Mouse (Mus musculus) heart, embryonic 12.5 days (tissue): ENCODE measurements around the gene Rab13. TPM values are rescaled to one million over a fixed set of nuclear protein-coding genes. Genes with fewer than 3 reads are reported as not detected.

ENCODE experiments used
- ATAC-seq: fragments of 200-750 bp; cut with Nextera tagmentation; 2 replicates; pipeline ENCODE4 v1.8.0; 2017; ENCODE audit warnings: moderate TSS enrichment, moderate library complexity; ENCODE audit not compliant: insufficient number of reproducible peaks, low FRiP score
- H3K27ac ChIP-seq: fragments of 300-500 bp; sonication (generic); 2 replicates; pipeline ENCODE4 v1.5.1; 2016; ENCODE audit warnings: mild to moderate bottlenecking, moderate library complexity; ENCODE audit not compliant: poor library complexity, severe bottlenecking
- H3K27me3 ChIP-seq: fragments of 300-500 bp; sonication (generic); replicated peaks from 2 replicates; pipeline ENCODE4 v1.6.1; 2016; ENCODE audit warnings: mild to moderate bottlenecking, moderate library complexity
- H3K36me3 ChIP-seq: fragments of 300-500 bp; sonication (generic); 2 replicates; pipeline ENCODE4 v1.6.1; 2016; ENCODE audit warnings: mild to moderate bottlenecking, moderate library complexity
- H3K4me1 ChIP-seq: fragments of 300-500 bp; sonication (generic); replicated peaks from 2 replicates; pipeline ENCODE4 v1.6.1; 2016; ENCODE audit warnings: mild to moderate bottlenecking
- H3K4me2 ChIP-seq: fragments of 300-500 bp; sonication (generic); 2 replicates; pipeline ENCODE4 v1.6.1; 2016; ENCODE audit warnings: mild to moderate bottlenecking, moderate library complexity
- H3K4me3 ChIP-seq: fragments of 300-500 bp; sonication (generic); 2 replicates; pipeline ENCODE4 v1.5.1; 2016; ENCODE audit warnings: mild to moderate bottlenecking
- H3K9ac ChIP-seq: fragments of 300-500 bp; sonication (generic); 2 replicates; pipeline ENCODE4 v1.6.1; 2016; ENCODE audit warnings: mild to moderate bottlenecking, moderate library complexity
- H3K9me3 ChIP-seq: fragments of 300-500 bp; sonication (generic); replicated peaks from 2 replicates; pipeline ENCODE4 v1.6.1; 2016; ENCODE audit warnings: mild to moderate bottlenecking, moderate library complexity
- WGBS: fragments of 180-500 bp; shearing (Covaris S2); methylation state at CpG from one replicate; pipeline ENCODE4 v1.1.7; 2016; 5-methylcytosine and 5-hydroxymethylcytosine counted together
- microRNA-seq: library from miRNA; unstranded; fragments of <30 nt; microRNA quantifications from one replicate; pipeline ENCODE4, GENCODE M21; 2017
- polyA plus RNA-seq: library from polyadenylated mRNA; unstranded; fragments of >200 nt; fragmentation: Nextera tagmentation; extraction: Ambion mirVana; gene quantifications from 2 replicates; pipeline ENCODE4 v1.2.1, GENCODE M21; 2016

The Rab13 gene
- polyA plus RNA-seq, 1 experiment from 2014 or later: 26.8 TPM

DNA sequence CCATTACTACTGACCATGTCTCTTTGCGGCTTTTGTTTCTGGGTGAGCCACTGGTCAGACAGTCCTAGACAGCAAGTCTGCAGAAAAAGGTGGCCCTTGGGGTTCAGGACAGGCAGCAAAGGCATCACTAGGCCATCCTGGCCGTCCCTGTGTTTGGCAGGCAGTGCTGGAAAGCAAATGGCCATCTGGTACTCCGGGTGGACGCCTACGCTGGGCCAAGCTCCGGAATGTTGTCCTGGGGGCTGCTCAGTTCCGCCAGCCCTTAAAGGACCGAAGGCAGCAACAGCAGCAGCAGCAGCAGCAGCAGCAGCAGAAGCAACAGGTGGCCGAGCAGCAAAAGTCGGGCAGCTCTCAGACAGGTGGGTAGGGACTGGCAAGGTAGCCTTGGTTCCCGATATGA lies 61.8 kb downstream of the Rab13 start:
- ATAC-seq: no peak
- no peaks in the 10 kb centered on the region for H3K9me3 ChIP-seq
- H3K27me3 ChIP-seq: no peaks in the 10 kb centered on the region
- peaks cover 9% of the 10 kb centered on the region for H3K4me1 ChIP-seq
- 88% methylated on average over 11 of the region's 11 CpGs for WGBS
- H3K9ac ChIP-seq: no peak overlapping the region
- H3K36me3 ChIP-seq: peaks cover 94% of the 10 kb centered on the region
- H3K27ac ChIP-seq: no peak overlapping the region
- no peak overlapping the region for H3K4me3 ChIP-seq
- no peak overlapping the region for H3K4me2 ChIP-seq

Small RNAs within 50 kb of the gene (microRNA-seq; reads per million reads assigned to microRNA genes)
- not detected for gene Mir7012

Other genes starting within 250 kb of the Rab13 start
- 79.4 and 85.4 TPM in 2 replicates for gene Hax1, start 214.9 kb upstream of the Rab13 start, polyA plus RNA-seq
- gene 4933434E20Rik, start 162.1 kb upstream of the Rab13 start, polyA plus RNA-seq: 136 and 141 TPM in 2 replicates
- gene Ubap2l, start 161.1 kb upstream of the Rab13 start, polyA plus RNA-seq: 178 and 200 TPM in 2 replicates
- gene Tpm3, start 141.0 kb upstream of the Rab13 start, polyA plus RNA-seq: 335 and 344 TPM in 2 replicates
- 0.33 and 0.40 TPM in 2 replicates for gene Nup210l, start 109.6 kb upstream of the Rab13 start, polyA plus RNA-seq
- gene Rps27, start within 50 bp of the Rab13 start, polyA plus RNA-seq: 771 and 793 TPM in 2 replicates
- 83.0 and 84.3 TPM in 2 replicates for gene Jtb, start 17.9 kb downstream of the Rab13 start, polyA plus RNA-seq
- gene Creb3l4, start 29.8 kb downstream of the Rab13 start, polyA plus RNA-seq: 2.3 TPM in 2 replicates
- 63.5 and 67.8 TPM in 2 replicates for gene Slc39a1, start 34.5 kb downstream of the Rab13 start, polyA plus RNA-seq
- gene Crtc2, start 40.5 kb downstream of the Rab13 start, polyA plus RNA-seq: 14.6 and 18.7 TPM in 2 replicates
- gene Dennd4b, start 51.5 kb downstream of the Rab13 start, polyA plus RNA-seq: 6.1 and 8.2 TPM in 2 replicates
- 8.5 and 10.0 TPM in 2 replicates for gene Gatad2b, start 79.5 kb downstream of the Rab13 start, polyA plus RNA-seq
- gene Slc27a3, start 176.2 kb downstream of the Rab13 start, polyA plus RNA-seq: 9.9 and 10.3 TPM in 2 replicates
- 31.1 and 32.2 TPM in 2 replicates for gene Ints3, start 219.9 kb downstream of the Rab13 start, polyA plus RNA-seq